Mouse (Mus musculus) hindbrain, postnatal 0 days (tissue): ENCODE measurements around the gene Socs2. TPM values are rescaled to one million over a fixed set of nuclear protein-coding genes. Genes with fewer than 3 reads are reported as not detected.

ENCODE experiments used
- ATAC-seq: fragments of 200-750 bp; cut with Nextera tagmentation; 2 replicates; pipeline ENCODE4 v1.8.0; 2017; ENCODE audit warnings: mild to moderate bottlenecking, moderate TSS enrichment, moderate library complexity
- DNase-seq: peaks from one replicate; pipeline ENCODE4 v3.0.0-alpha.2; 2015; ENCODE audit warnings: low spot score
- H3K27ac ChIP-seq: fragments of 300-500 bp; sonication (generic); 2 replicates; pipeline ENCODE4 v1.5.1; 2014; ENCODE audit warnings: mild to moderate bottlenecking
- H3K27me3 ChIP-seq: fragments of 300-500 bp; sonication (generic); 2 replicates; pipeline ENCODE4 v1.6.1; 2014; ENCODE audit warnings: low read length, mixed read lengths; ENCODE audit not compliant: insufficient read depth
- H3K36me3 ChIP-seq: fragments of 300-500 bp; sonication (generic); 2 replicates; pipeline ENCODE4 v1.6.1; 2014; ENCODE audit warnings: low read length, mixed read lengths; ENCODE audit not compliant: insufficient read depth
- H3K4me1 ChIP-seq: fragments of 300-500 bp; sonication (generic); 2 replicates; pipeline ENCODE4 v1.6.1; 2014; ENCODE audit warnings: antibody characterized with exemption, low read length, mixed read lengths; ENCODE audit not compliant: insufficient read depth
- H3K4me2 ChIP-seq: fragments of 300-500 bp; sonication (generic); 2 replicates; pipeline ENCODE4 v1.6.1; 2014; ENCODE audit warnings: low read depth, mild to moderate bottlenecking, low read length, moderate library complexity, mixed read lengths
- H3K4me3 ChIP-seq: fragments of 300-500 bp; sonication (generic); 2 replicates; pipeline ENCODE4 v1.5.1; 2014; ENCODE audit warnings: low read length
- H3K9ac ChIP-seq: fragments of 300-500 bp; sonication (generic); replicated peaks from 2 replicates; pipeline ENCODE4 v1.6.1; 2014; ENCODE audit warnings: mild to moderate bottlenecking, low read length, moderate library complexity, mixed read lengths
- H3K9me3 ChIP-seq: fragments of 300-500 bp; sonication (generic); 2 replicates; pipeline ENCODE4 v1.6.1; 2016; ENCODE audit warnings: low read length, mixed read lengths
- CTCF ChIP-seq: IDR thresholded peaks from 2 replicates; pipeline ENCODE4 v1.5.1; 2016; ENCODE audit warnings: antibody characterized with exemption, control low read depth, low read depth
- WGBS: fragments of 180-500 bp; shearing (Covaris S2); extraction: QIAGEN DNeasy Blood & Tissue Kit; methylation state at CpG from one replicate; pipeline ENCODE4 v1.1.7; 2014; 5-methylcytosine and 5-hydroxymethylcytosine counted together
- polyA plus RNA-seq: library from polyadenylated mRNA; unstranded; fragments of >200 nt; fragmentation: Nextera tagmentation; extraction: Ambion mirVana; gene quantifications from 2 replicates; pipeline ENCODE4 v1.2.1, GENCODE M21; 2015
- total RNA-seq: library from RNA; depleted of rRNA; stranded (reverse); fragments of >200 nt; gene quantifications from 2 replicates; pipeline ENCODE4 v1.2.3, GENCODE M21; 2014

Gene Socs2
- total and polyA plus RNA-seq, 2 experiments from 2014 or later, result 51.7 to 122 TPM

GRCm38 (mm10) chr10:95414316-95415158 lies 2.4 kb downstream of the Socs2 start:
- Histone ChIP-seq H3K9ac (peak overlapping the region; percentile 79), H3K4me2 (peak overlapping the region; percentile 94), H3K27ac (peak overlapping the region; percentile 87; the same call in 1 of the 2 replicates), H3K9me3 (no peaks in the 10 kb centered on the region), H3K36me3 (no peaks in the 10 kb centered on the region), H3K4me3 (peak overlapping the region; percentile 73), H3K4me1 (no peaks in the 10 kb centered on the region), H3K27me3 (no peaks in the 10 kb centered on the region)
- no peak for ATAC-seq
- DNase-seq, result peak; percentile 67
- under 1% methylated on average over 61 of the region's 65 CpGs for WGBS
- peak; percentile 32; the same call in 1 of the 2 replicates for TF ChIP-seq CTCF

GRCm38 (mm10) chr10:95411139-95411538 lies 5.8 kb downstream of the Socs2 start:
- Histone ChIP-seq H3K36me3 (no peaks in the 10 kb centered on the region), H3K4me1 (no peaks in the 10 kb centered on the region), H3K4me2 (no peak overlapping the region), H3K27ac (no peak overlapping the region), H3K9me3 (no peaks in the 10 kb centered on the region), H3K4me3 (no peak overlapping the region), H3K9ac (no peak overlapping the region), H3K27me3 (no peaks in the 10 kb centered on the region)
- ATAC-seq (no peak), DNase-seq (no peak)
- 89% methylated on average over 9 of the region's 9 CpGs for WGBS
- TF ChIP-seq CTCF, result no peak

DNA sequence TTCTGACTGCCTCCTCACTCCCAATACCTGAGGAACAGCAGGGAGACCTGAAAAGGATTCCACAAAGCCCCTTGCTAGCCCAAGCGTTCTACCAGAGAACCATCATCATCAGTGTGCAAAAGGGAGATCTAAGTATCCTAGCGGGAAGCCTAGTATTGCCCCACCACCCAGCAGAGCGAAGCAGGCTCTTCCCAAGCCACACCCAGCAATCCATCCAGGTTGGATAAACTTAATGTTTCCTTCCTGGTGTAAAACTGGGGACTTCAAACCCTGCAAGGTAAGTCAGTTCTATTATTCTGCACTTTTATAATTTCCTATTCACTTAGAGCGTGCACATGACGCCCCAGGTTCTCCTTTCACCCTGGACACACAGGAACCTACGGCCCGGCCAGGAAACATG lies 6.3 kb downstream of the Socs2 start:
- Histone ChIP-seq H3K36me3 (no peaks in the 10 kb centered on the region), H3K9ac (no peak overlapping the region), H3K4me1 (no peaks in the 10 kb centered on the region), H3K27ac (no peak overlapping the region), H3K9me3 (no peaks in the 10 kb centered on the region), H3K4me3 (no peak overlapping the region), H3K27me3 (no peaks in the 10 kb centered on the region), H3K4me2 (no peak overlapping the region)
- 90% methylated on average over 7 of the region's 7 CpGs for WGBS
- TF ChIP-seq CTCF, result no peak
- DNase-seq (no peak), ATAC-seq (no peak)

DNA sequence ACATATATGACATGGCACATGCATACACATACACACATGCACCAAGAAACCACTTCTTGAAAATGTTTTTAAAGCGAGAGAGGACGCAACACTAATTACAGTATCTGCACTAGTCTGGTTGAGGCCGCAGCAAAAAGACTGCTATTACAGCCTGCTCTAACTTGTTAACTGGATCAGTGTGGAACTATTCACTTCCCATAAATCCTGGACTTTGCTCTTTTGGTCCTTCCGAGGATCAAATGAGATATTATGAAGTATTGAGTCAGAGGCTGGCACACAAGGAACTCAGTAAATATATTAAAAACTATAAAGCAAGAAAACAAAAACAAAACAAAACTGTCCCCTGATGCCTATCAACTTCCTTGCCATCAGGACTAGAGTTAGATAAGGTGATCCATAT lies 6.8 kb downstream of the Socs2 start:
- no peak overlapping the region for H3K9ac ChIP-seq
- ATAC-seq, result no peak
- 91% methylated on average over 4 of the region's 4 CpGs for WGBS

GRCm38 (mm10) chr10:95409149-95409548 lies 7.8 kb downstream of the Socs2 start:
- no peak overlapping the region for H3K27ac ChIP-seq
- H3K9me3 ChIP-seq, result no peaks in the 10 kb centered on the region
- no peak overlapping the region for H3K4me3 ChIP-seq
- H3K27me3 ChIP-seq, result no peaks in the 10 kb centered on the region
- DNase-seq (no peak), ATAC-seq (no peak)
- no peak overlapping the region for H3K9ac ChIP-seq
- WGBS, result 79% methylated on average over 7 of the region's 7 CpGs
- no peaks in the 10 kb centered on the region for H3K4me1 ChIP-seq
- no peaks in the 10 kb centered on the region for H3K36me3 ChIP-seq
- TF ChIP-seq CTCF, result no peak
- no peak overlapping the region for H3K4me2 ChIP-seq

More for the DNA sequence above, 6.8 kb downstream of the Socs2 start:
- H3K9me3 ChIP-seq, result no peaks in the 10 kb centered on the region
- H3K27me3 ChIP-seq, result no peaks in the 10 kb centered on the region
- no peak overlapping the region for H3K27ac ChIP-seq
- no peaks in the 10 kb centered on the region for H3K4me1 ChIP-seq
- TF ChIP-seq CTCF, result no peak
- H3K4me2 ChIP-seq, result no peak overlapping the region
- DNase-seq, result no peak
- no peak overlapping the region for H3K4me3 ChIP-seq
- no peaks in the 10 kb centered on the region for H3K36me3 ChIP-seq

GRCm38 (mm10) chr10:95408487-95408886 lies 8.5 kb downstream of the Socs2 start:
- TF ChIP-seq CTCF, result no peak
- DNase-seq (no peak), ATAC-seq (no peak)
- no peaks in the 10 kb centered on the region for H3K36me3 ChIP-seq
- no peak overlapping the region for H3K9ac ChIP-seq
- WGBS, result 81% methylated on average over 9 of the region's 9 CpGs
- no peak overlapping the region for H3K4me3 ChIP-seq
- no peak overlapping the region for H3K27ac ChIP-seq
- H3K4me1 ChIP-seq, result no peaks in the 10 kb centered on the region
- no peaks in the 10 kb centered on the region for H3K9me3 ChIP-seq
- H3K27me3 ChIP-seq, result no peaks in the 10 kb centered on the region
- no peak overlapping the region for H3K4me2 ChIP-seq

GRCm38 (mm10) chr10:95407541-95408160 lies 9.3 kb downstream of the Socs2 start:
- 76% methylated on average over 12 of the region's 12 CpGs for WGBS
- H3K9me3 ChIP-seq, result no peaks in the 10 kb centered on the region
- no peaks in the 10 kb centered on the region for H3K27me3 ChIP-seq
- H3K36me3 ChIP-seq, result no peaks in the 10 kb centered on the region
- H3K27ac ChIP-seq, result no peak overlapping the region
- no peak for ATAC-seq
- DNase-seq, result no peak
- no peak overlapping the region for H3K9ac ChIP-seq
- no peaks in the 10 kb centered on the region for H3K4me1 ChIP-seq
- no peak overlapping the region for H3K4me2 ChIP-seq
- no peak overlapping the region for H3K4me3 ChIP-seq
- no peak for TF ChIP-seq CTCF
